Mouse (Mus musculus): ENCODE results near the gene 1700029I15Rik. TPM values are rescaled to one million over a fixed set of nuclear protein-coding genes. Genes with fewer than 3 reads are reported as not detected.
A peak's percentile ranks its signal among the peaks of the same experiment; 100 is the strongest.

Gene 1700029I15Rik
- polyA plus RNA-seq, 1 experiment from 2014 or later = 3.1 TPM

DNA sequence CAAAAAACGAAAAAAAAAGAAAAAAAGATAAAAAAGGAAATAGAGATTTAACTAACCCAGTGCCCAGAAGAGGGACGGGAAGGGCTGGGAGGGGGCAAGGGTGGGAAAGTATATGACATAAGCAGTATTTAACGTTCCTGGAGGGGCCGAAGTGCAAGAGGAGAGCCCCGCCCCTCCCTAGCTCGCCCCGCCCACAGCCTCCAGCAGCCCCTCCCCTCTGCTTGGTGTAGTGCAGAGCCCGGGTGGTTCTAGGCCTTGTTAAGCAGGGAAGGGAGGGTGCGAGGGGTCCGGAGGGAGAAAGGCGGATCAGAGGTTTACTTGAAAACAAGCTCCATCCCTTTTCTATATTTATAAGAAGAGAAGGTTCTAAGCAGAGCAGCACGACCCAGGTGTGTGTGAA lies 21.4 kb upstream of the 1700029I15Rik start:
- WGBS = 23% methylated on average over 12 of the region's 12 CpGs
- H3K4me3 ChIP-seq (ENCODE audit: low read length) = no peak overlapping the region
- no peaks in the 10 kb centered on the region for H3K9me3 ChIP-seq (ENCODE audit: low read length)
- 0 out of 2 replicates have a peak overlapping the region, but pooled peaks have one; percentile 2 for H3K4me2 ChIP-seq (replicated peaks; ENCODE audit: low read depth, low read length)
- peaks cover 8% of the 10 kb centered on the region for H3K4me1 ChIP-seq (ENCODE audit: insufficient read depth, low read length)
- H3K9ac ChIP-seq (replicated peaks; ENCODE audit: low read length) = no peak overlapping the region
- peak overlapping the region; percentile 59 for H3K27ac ChIP-seq (ENCODE audit: low read length)
- H3K27me3 ChIP-seq (ENCODE audit: insufficient read depth, low read length) = no peaks in the 10 kb centered on the region
- ATAC-seq (ENCODE audit: low FRiP score, low TSS enrichment) = peak; percentile 77; the same call in 1 of the 2 replicates
- H3K36me3 ChIP-seq (ENCODE audit: insufficient read depth, low read length) = peaks cover 45% of the 10 kb centered on the region

DNA sequence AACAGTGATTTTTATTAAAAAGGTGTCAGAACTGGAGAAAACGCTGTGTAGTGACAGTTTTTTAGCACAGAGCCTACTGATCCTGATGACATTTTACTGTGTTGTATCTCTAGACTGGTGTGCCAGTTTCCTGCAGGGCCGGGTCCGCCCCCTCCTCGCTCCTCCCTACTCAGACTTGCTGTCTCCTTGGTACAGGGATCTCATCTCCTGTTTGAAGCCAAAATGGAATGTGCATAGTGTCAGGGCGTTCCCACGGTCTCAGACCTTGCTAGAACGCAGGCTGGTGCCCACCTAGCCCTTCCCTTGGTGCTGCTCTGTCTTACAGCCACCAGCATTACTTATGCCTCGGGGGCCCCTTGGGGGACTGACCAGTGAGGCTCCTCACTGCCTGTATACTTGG lies 20.5 kb upstream of the 1700029I15Rik start:
- Histone ChIP-seq H3K4me2 (replicated peaks; ENCODE audit: low read depth, low read length) (no peak overlapping the region), H3K36me3 (ENCODE audit: insufficient read depth, low read length) (peaks cover 45% of the 10 kb centered on the region), H3K9ac (replicated peaks; ENCODE audit: low read length) (no peak overlapping the region), H3K9me3 (ENCODE audit: low read length) (no peaks in the 10 kb centered on the region), H3K4me3 (ENCODE audit: low read length) (no peak overlapping the region), H3K27me3 (ENCODE audit: insufficient read depth, low read length) (no peaks in the 10 kb centered on the region), H3K4me1 (ENCODE audit: insufficient read depth, low read length) (peaks cover 8% of the 10 kb centered on the region), H3K27ac (ENCODE audit: low read length) (no peak overlapping the region)
- ATAC-seq (ENCODE audit: low FRiP score, low TSS enrichment) = 0 out of 2 replicates have a peak, but pooled peaks have one; percentile 10
- 76% methylated on average over 8 of the region's 8 CpGs for WGBS

GRCm38 (mm10) chr2:92362571-92363228 lies 19.6 kb upstream of the 1700029I15Rik start:
- 93% methylated on average over 6 of the region's 6 CpGs for WGBS
- ATAC-seq (ENCODE audit: low FRiP score, low TSS enrichment) = no peak
- peaks cover 10% of the 10 kb centered on the region for H3K4me1 ChIP-seq (ENCODE audit: insufficient read depth, low read length)
- H3K27me3 ChIP-seq (ENCODE audit: insufficient read depth, low read length) = no peaks in the 10 kb centered on the region
- H3K36me3 ChIP-seq (ENCODE audit: insufficient read depth, low read length) = peaks cover 36% of the 10 kb centered on the region
- no peak overlapping the region for H3K9ac ChIP-seq (replicated peaks; ENCODE audit: low read length)
- H3K27ac ChIP-seq (ENCODE audit: low read length) = no peak overlapping the region
- H3K9me3 ChIP-seq (ENCODE audit: low read length) = no peaks in the 10 kb centered on the region
- H3K4me2 ChIP-seq (replicated peaks; ENCODE audit: low read depth, low read length) = no peak overlapping the region
- H3K4me3 ChIP-seq (ENCODE audit: low read length) = no peak overlapping the region

DNA sequence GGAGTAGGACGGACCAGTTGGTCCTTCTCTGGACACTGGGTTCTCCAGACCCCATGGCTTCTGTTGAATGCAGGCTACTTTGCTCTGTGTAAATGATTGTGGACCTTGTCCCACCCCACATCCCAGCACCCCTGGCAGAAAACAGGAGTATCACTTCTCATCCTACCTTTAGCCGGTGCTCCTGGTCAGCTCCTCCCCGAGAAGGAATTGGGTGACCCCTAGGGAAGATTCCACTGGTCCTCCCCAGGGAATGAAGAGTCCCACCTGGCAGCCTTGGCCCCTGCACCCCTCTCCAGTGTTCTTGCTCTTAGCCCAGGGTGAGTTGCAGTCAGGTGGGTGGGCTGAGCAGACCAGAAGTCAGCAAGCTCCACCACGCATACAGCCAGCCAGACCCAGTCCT lies 18.3 kb upstream of the 1700029I15Rik start:
- no peak for ATAC-seq (ENCODE audit: low FRiP score, low TSS enrichment)
- Histone ChIP-seq H3K4me1 (ENCODE audit: insufficient read depth, low read length) (peaks cover 11% of the 10 kb centered on the region), H3K4me2 (replicated peaks; ENCODE audit: low read depth, low read length) (no peak overlapping the region), H3K9me3 (ENCODE audit: low read length) (no peaks in the 10 kb centered on the region), H3K9ac (replicated peaks; ENCODE audit: low read length) (no peak overlapping the region), H3K27me3 (ENCODE audit: insufficient read depth, low read length) (no peaks in the 10 kb centered on the region), H3K27ac (ENCODE audit: low read length) (no peak overlapping the region), H3K36me3 (ENCODE audit: insufficient read depth, low read length) (peaks cover 31% of the 10 kb centered on the region), H3K4me3 (ENCODE audit: low read length) (no peak overlapping the region)
- 79% methylated on average over 4 of the region's 4 CpGs for WGBS

GRCm38 (mm10) chr2:92365568-92365967 lies 16.8 kb upstream of the 1700029I15Rik start:
- WGBS = 91% methylated on average over 10 of the region's 10 CpGs
- H3K27ac ChIP-seq (ENCODE audit: low read length) = no peak overlapping the region
- no peak overlapping the region for H3K9ac ChIP-seq (replicated peaks; ENCODE audit: low read length)
- 0 out of 2 replicates have a peak, but pooled peaks cover 7% of the 10 kb centered on the region for H3K27me3 ChIP-seq (ENCODE audit: insufficient read depth, low read length)
- no peak overlapping the region for H3K4me2 ChIP-seq (replicated peaks; ENCODE audit: low read depth, low read length)
- no peaks in the 10 kb centered on the region for H3K9me3 ChIP-seq (ENCODE audit: low read length)
- peaks cover 17% of the 10 kb centered on the region for H3K4me1 ChIP-seq (ENCODE audit: insufficient read depth, low read length)
- peaks cover 19% of the 10 kb centered on the region for H3K36me3 ChIP-seq (ENCODE audit: insufficient read depth, low read length)
- no peak for ATAC-seq (ENCODE audit: low FRiP score, low TSS enrichment)
- H3K4me3 ChIP-seq (ENCODE audit: low read length) = no peak overlapping the region

DNA sequence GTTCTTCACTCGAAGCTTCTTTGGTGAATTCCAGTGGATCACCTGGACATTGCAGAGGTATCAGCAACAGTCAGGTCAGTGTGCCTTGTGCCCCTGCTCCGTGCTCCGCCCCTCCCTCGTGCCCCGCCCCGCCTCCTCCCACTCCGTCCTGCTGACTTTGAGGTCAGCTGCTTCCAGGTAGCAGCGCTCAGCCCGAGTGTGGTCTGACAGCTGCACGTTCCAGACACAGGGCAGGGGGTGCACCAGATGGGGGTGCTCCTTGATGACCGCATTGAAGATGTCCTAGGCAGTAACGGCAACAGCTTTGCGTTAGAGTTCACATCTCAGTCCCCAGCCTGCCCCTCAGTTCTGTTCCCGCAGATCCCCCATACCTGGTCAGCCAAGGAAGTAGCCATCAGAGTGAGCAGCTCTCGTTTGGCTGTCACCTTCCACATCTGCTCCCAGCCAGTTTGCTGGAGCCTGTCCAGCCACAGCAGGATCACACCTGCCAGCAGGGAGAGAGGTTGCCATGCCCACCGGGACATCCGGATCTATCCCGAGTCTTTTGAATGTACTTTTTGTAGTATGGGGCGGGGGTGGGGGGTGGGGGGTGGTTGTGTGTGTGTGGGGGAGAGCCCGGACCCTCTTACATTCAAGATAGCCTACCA lies 14.8 kb upstream of the 1700029I15Rik start:
- ATAC-seq (ENCODE audit: low FRiP score, low TSS enrichment) = no peak
- no peak overlapping the region for H3K27ac ChIP-seq (ENCODE audit: low read length)
- H3K4me2 ChIP-seq (replicated peaks; ENCODE audit: low read depth, low read length) = no peak overlapping the region
- H3K9me3 ChIP-seq (ENCODE audit: low read length) = no peaks in the 10 kb centered on the region
- H3K9ac ChIP-seq (replicated peaks; ENCODE audit: low read length) = no peak overlapping the region
- WGBS = 35% methylated on average over 20 of the region's 20 CpGs
- peaks cover 31% of the 10 kb centered on the region for H3K4me1 ChIP-seq (ENCODE audit: insufficient read depth, low read length)
- H3K4me3 ChIP-seq (ENCODE audit: low read length) = no peak overlapping the region
- H3K27me3 ChIP-seq (ENCODE audit: insufficient read depth, low read length) = 0 out of 2 replicates have a peak, but pooled peaks cover 7% of the 10 kb centered on the region
- peaks cover 14% of the 10 kb centered on the region for H3K36me3 ChIP-seq (ENCODE audit: insufficient read depth, low read length)

DNA sequence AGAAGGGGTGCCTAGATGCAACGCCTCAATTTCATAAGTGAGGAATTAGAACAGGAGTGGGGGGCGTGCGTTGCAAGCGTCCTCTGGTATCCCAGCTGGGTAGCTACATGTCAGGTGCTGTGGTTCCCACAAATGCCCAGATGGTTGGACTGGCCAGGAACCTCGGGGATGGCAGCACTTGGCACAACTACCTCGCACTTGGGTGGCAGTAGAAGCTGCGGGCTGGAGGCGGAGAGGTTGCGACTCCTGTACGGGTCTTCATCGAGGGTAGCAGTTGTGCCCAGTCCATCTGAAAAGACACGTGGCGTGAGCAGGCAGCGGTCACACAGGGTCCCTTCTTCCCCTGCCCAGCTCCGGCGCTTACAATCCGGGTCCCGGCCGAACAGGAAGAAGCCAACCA lies 12.0 kb upstream of the 1700029I15Rik start:
- H3K9me3 ChIP-seq (ENCODE audit: low read length) = no peaks in the 10 kb centered on the region
- peak overlapping the region; percentile 59 for H3K4me3 ChIP-seq (ENCODE audit: low read length)
- ATAC-seq (ENCODE audit: low FRiP score, low TSS enrichment) = peak; percentile 0; the same call in 1 of the 2 replicates
- 9% methylated on average over 19 of the region's 19 CpGs for WGBS
- peaks cover 5% of the 10 kb centered on the region for H3K36me3 ChIP-seq (ENCODE audit: insufficient read depth, low read length)
- peak overlapping the region; percentile 96 for H3K27ac ChIP-seq (ENCODE audit: low read length)
- peak overlapping the region; percentile 69 for H3K4me2 ChIP-seq (replicated peaks; ENCODE audit: low read depth, low read length)
- peaks cover 50% of the 10 kb centered on the region for H3K4me1 ChIP-seq (ENCODE audit: insufficient read depth, low read length)
- H3K27me3 ChIP-seq (ENCODE audit: insufficient read depth, low read length) = 0 out of 2 replicates have a peak, but pooled peaks cover 7% of the 10 kb centered on the region
- peak overlapping the region; percentile 71 for H3K9ac ChIP-seq (replicated peaks; ENCODE audit: low read length)

DNA sequence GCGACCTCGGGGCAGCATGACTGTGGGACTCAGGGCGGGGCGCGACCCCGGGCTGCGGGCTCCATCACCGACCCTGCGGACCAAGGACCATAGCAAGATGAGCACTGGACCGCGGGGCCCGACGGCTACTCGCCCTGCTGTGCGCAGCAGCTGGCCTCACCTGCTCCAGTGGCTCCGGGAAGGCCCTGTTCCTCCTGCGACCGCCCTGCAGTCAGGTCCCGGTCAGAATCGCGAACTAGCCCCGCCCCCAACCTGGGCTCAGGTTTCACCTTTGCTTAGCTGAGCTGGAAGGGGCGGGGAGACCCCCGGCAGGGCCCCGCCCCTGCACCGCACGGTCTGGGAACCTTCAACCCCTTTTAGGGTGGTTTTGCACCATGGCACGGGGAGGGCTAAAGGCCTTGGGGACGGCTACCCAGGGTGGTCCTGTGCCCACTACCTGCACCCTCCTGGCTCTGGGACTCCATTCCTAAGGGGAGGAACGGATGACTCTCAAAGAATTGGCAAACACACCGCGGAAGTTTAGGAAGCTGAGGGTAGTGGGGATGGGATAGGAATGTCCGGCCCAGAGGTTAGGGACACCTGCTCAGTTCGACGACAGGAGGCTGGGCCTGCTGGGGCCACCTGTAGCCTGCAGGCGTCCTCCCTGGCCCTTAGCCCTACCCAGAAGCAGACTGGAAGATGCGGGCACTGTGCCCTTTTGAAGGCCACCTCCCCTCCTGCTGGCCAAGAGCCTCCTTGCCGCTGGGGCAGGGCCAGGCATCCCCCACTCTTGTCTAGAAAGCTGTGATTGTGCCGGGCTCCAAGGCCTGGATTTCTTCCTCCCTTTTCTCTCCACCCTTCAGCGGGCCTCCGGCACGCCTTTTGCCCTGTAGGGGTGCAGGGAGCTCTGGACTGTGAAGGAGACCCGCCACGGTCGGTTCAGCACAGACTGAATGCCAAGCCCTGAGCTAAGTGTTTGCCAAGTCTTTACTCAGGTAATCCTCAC lies 11.2 kb upstream of the 1700029I15Rik start:
- Histone ChIP-seq H3K27ac (ENCODE audit: low read length) (peak overlapping the region; percentile 96), H3K36me3 (ENCODE audit: insufficient read depth, low read length) (no peaks in the 10 kb centered on the region), H3K4me3 (ENCODE audit: low read length) (peak overlapping the region; percentile 59), H3K4me2 (replicated peaks; ENCODE audit: low read depth, low read length) (peak overlapping the region; percentile 69), H3K9ac (replicated peaks; ENCODE audit: low read length) (peak overlapping the region; percentile 71), H3K9me3 (ENCODE audit: low read length) (no peaks in the 10 kb centered on the region), H3K4me1 (ENCODE audit: insufficient read depth, low read length) (peaks cover 55% of the 10 kb centered on the region), H3K27me3 (ENCODE audit: insufficient read depth, low read length) (0 out of 2 replicates have a peak, but pooled peaks cover 7% of the 10 kb centered on the region)
- WGBS = 1% methylated on average over 45 of the region's 45 CpGs
- peak; percentile 69 for ATAC-seq (ENCODE audit: low FRiP score, low TSS enrichment)

- peak overlapping the region; percentile 69; the same call in 1 of the 2 replicates for H3K4me2 ChIP-seq (replicated peaks; ENCODE audit: low read depth, low read length)
- H3K27ac ChIP-seq (ENCODE audit: low read length) = peak overlapping the region; percentile 96
- H3K4me1 ChIP-seq (ENCODE audit: insufficient read depth, low read length) = peaks cover 57% of the 10 kb centered on the region
- H3K4me3 ChIP-seq (ENCODE audit: low read length) = no peak overlapping the region
- H3K36me3 ChIP-seq (ENCODE audit: insufficient read depth, low read length) = no peaks in the 10 kb centered on the region
- no peaks in the 10 kb centered on the region for H3K9me3 ChIP-seq (ENCODE audit: low read length)
- no peak for ATAC-seq (ENCODE audit: low FRiP score, low TSS enrichment)
- 0 out of 2 replicates have a peak, but pooled peaks cover 7% of the 10 kb centered on the region for H3K27me3 ChIP-seq (ENCODE audit: insufficient read depth, low read length)
- peak overlapping the region; percentile 71 for H3K9ac ChIP-seq (replicated peaks; ENCODE audit: low read length)
- 26% methylated on average over 10 of the region's 10 CpGs for WGBS
Observed at GRCm38 (mm10) chr2:92371971-92372690, 10.2 kb upstream of the 1700029I15Rik start.
